Mouse (Mus musculus): Measurements from ENCODE around the gene Pbxip1. TPM values are rescaled to one million over a fixed set of nuclear protein-coding genes. Genes with fewer than 3 reads are reported as not detected.

Gene Pbxip1
- total RNA-seq (2021), result 10 to 100 TPM; 40.0 to 46.4 TPM

DNA sequence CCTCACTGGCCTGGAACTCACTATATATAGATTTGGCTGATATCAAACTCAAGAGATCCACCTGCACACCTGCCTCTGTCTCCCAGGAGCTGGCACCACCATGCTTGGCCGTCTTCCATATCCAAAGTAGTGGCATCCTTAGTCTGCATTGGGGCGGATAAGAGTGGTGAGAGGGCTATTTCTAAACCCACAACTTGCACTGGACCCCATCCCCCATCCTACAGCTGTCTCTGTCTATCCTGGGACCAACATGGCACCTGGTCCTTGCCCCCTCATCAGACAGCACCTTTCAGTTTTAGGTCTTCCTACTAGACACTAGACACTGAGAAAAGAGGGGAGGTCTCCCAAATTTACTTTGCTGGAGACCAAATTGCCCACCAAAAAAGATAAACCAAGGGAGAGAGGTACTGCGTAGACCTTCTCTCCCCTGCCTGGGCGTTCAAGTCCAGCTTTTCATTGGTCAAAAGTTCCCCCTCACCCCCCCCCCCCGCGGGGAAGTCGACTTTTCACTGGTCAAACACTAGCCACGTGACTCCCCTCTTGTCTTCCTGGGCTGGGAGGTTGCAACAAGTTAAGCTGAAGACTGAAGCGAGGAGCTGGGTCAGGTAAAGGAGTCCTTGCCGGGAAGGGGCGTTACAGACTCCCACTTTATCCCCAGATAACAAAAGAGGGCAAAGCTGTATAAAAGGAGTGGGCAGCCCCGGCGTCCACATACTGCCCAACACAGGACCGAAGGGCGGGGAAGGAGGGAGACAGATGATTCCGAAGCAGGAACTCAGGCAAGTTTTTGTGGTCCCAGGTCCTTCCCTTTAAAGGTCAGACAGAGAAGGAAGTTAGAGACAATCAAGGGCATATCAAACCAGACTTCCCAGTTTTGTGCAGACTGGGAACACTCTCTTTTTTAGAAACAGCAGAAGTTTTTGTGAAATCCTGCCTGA is at the start of gene Pbxip1:
Gene Pbxip1, plus strand, starts transcription at position 531 of the 938 bp plus-strand sequence.
- DNase-seq (ENCODE audit: extremely low spot score in 1 of 2, low spot score in 1 of 2), result no peak

DNA sequence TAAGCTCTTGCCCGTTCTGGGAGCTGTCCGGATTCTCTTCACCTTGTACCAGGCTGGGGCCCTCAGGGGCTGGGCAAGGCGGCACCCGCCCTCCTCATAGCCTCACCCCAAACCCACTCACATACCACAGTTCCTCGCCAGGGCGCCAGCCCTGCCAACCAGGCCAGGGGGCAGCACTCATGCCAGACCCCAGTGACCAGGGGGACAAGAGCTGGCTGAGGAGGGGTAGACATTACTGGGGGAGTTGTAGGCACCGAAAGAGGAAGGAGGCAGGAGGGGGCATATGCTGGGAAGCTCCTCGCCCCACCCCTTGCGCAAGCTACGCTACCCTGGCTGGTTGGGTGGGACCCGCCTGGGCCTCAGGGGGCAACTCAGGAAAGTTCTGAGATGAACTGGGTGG is 48.9 kb upstream of the Pbxip1 start:
- DNase-seq (ENCODE audit: extremely low spot score in 1 of 2, low spot score in 1 of 2), result no peak

DNA sequence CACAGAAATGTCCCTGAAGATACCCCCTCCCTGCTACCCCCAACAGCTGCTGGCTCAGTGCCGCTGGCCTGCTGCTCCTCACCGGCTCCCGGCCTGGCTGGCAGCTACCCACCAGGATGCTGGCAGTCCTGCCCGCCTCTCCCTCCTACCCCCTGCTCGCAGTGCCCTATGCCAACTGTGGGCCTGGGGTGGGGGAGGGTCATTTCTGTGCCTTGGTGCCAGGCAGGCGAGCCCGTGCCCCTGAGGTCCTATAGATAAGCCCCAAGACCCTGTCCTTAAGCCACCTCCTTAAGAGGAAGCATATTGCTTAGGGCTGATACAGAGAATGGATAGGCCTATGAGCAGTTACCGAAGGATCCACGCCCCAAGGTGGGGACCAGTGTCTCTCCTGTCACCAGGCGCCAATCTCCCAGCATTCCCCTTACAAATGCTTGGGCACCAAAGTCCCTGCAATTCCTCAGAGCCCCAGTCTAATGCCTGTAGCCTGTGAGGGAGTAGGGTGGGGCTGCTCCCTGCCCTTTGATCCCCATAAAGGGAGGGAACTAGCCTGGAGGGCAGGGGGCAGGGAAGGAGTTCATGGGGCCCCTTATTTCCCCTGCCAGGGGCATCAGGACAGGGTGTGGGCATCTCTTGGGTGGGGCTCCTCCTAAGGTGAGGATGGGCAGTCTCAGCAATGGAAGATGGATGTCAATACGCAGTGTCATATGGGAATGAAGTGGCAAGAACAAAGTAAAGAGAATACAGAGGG is 48.2 kb upstream of the Pbxip1 start:
- peak in 1 of 2 experiments; percentile 41 for DNase-seq (ENCODE audit: extremely low spot score in 1 of 2, low spot score in 1 of 2)

DNA sequence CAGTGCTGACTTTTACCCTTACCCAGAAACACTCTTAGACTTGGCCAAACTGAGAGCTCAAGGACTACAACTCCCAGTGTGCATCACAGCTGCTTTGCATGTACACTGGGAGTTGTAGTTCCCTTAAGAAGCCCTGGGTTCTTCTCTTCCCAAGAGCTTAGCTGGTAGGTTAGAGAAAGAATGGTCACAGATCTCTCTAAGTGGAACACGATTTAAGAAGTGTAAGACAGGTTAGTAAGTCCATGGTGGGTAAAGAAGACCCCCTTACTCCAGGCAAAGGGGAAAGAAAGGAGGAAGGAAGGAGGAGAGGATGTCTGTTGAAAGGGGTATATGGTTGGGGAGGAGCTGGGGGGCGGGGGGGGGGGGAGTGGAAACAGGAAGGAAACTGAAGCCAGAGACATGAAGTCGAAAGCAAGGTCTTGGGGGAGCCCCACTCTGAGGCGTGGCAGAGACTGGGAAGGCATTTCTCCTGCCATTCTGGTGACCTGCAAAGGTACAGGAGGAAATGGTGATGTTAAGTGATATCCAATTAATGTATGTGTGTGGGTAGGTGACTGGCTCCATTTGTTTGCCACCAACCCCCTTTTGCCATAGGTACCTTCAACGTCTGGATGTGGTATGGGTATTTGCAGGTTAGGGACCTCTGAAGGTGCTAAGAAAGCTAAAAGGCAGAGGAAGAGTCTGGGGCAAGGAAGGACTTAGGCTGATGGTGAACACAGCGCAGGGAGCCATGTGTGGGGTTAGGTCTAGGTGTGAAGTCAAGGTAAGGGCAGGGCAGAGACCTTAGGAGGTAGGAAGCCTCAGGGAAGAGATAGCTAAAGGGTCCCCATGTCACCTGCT is 47.4 kb upstream of the Pbxip1 start:
- DNase-seq (ENCODE audit: extremely low spot score in 1 of 2, low spot score in 1 of 2), result no peak

DNA sequence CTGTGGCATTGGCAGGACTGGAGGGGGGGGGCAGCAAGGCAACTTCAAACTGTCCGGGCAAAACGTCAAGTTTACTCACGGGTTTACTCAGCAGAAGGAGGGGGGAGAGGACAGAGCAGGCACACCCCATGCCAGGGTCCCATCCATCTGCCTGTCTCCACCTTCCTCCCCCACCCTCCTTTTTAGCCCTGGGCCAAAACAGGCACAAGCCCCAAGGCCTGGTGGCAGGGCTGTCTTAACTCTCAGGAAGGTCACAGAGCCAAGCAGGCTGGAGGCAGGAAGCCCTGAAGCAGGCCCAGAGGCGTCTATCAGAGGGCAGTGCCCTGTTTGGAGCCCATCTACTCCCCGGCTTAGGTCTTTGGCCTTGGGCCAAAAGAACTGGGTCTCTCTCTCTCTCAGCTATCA is 46.4 kb upstream of the Pbxip1 start:
- DNase-seq (ENCODE audit: extremely low spot score in 1 of 2, low spot score in 1 of 2), result no peak

DNA sequence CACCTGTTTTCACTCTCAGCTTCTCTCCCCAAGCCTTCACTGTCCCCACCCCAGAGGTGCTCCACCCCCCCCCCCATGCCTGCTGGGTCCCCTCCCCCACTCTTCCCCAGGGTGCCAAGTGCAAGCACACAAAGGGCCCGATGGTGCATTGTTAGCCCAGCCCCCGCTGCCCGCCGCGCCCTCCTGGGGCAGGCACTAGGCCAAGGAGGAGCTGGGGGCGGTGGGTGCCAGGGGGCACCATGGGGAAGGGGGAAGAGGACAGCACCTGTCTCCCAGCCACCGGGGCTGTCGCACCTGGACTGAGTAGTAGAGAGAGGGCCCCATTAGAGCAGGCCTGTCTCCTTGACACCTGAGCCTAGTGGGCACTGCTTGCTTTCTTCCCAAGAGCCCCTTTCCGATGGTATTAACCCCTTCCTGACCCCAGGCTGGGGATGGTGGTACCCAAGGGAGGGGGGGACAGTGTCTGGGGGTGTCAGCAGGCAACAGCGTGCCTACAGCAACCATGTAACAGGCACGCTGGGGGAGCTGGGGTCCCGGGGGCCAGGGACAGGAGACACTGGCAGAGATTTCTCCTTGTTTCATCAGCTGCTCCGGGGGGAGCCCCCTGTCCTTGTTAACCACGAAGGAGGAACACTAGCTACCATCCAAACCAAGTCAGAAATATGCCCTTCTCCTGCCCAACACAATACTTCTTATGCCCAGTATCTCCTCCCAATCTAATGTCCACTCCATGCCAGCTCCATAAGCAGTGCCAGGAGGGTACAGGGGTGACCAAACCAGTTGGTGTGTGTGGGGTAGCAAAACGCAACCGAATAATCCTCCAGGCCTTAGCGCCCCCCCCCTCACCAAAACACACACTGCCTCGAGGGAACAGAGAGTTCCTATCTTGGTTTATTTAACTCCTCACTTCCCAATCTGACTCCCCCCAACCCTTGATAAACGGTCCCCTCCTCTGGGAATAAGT is 45.5 kb upstream of the Pbxip1 start:
- DNase-seq (ENCODE audit: extremely low spot score in 1 of 2, low spot score in 1 of 2), result no peak

DNA sequence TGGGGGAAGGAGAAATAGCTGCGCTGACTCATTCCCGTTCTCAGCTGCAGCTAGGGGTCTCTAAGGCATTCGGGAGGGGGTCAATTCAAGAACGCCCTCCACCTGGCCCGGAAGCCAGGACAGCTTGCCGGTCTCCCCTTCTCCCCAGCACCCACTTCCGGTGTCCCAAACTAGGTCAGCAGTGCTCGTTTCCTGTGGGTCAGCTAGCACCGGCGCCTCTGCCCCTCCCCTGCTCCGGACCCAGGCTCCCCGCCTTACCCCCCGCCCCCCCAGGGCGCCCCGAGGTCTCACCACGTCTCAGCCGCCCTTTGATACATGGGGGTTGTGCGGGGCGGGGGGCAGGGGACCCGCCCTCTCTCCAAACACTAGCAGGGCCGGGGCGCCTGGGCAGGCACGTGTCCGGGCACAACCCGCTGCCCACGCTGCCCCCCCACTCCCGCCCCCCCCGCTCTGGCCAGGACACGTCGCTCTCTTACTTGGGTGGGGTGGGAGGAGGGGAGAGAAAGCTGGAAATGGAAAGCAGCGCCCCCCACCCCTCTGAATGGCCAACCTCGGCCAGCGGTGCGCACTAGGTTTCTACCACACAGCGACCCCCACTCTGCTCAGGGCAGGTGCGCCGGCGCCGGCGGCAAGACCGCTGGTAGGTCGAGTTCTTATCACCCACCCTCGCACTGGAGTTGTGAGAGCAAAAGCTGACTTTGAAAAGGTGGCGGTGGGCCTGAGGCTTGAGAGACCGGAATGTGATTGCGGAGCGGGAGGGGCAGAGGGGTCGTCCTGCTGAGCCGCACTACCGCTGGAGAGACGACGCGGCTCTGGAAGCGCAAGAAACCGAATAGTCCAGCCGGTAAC is 44.6 kb upstream of the Pbxip1 start:
- DNase-seq (ENCODE audit: extremely low spot score in 1 of 2, low spot score in 1 of 2), result no peak

DNA sequence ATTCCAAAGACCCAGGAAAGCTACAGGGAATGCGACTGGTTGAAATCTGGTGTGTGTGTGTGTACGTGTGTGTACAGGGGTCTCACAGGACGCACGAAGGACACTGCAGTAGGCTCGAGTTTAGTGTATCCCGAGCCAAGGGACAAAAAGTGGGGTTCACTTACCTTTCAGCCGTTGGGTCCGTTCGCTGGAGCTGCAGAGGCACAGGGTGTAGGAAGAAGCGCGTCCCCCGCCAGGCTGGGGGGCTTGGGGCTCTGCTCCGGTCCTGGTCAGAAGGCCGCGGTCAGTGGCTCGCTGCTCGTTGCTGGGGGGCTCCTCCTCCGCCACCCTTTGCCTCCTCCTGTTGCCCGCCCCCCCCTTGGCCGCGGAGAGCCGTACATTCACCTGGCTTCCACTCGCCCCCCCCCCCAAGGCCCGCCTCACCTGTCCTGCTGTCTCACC is 43.6 kb upstream of the Pbxip1 start:
- no peak for DNase-seq (ENCODE audit: extremely low spot score in 1 of 2, low spot score in 1 of 2)

DNA sequence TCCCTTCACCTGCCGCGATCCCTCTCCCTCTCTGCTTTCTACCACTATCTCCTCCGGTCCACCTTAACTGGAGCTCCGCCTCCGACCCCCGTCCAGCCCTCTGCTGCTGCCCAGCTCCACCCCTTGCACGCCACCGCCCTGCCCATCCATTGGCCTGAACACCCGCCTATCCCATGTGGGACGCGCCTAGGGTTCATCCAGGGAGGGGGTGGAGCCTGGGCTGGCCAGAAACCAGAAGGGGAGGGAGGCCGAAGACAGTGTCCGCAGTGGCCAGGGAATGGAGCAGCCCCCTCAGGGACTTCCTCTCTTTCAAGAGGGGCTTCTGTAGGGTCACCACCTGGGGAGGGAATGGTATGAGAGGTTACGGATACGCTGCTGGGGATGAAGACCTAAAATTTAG is 42.9 kb upstream of the Pbxip1 start:
- peak; percentile 73 to 85 for DNase-seq (ENCODE audit: extremely low spot score in 1 of 2, low spot score in 1 of 2)

DNA sequence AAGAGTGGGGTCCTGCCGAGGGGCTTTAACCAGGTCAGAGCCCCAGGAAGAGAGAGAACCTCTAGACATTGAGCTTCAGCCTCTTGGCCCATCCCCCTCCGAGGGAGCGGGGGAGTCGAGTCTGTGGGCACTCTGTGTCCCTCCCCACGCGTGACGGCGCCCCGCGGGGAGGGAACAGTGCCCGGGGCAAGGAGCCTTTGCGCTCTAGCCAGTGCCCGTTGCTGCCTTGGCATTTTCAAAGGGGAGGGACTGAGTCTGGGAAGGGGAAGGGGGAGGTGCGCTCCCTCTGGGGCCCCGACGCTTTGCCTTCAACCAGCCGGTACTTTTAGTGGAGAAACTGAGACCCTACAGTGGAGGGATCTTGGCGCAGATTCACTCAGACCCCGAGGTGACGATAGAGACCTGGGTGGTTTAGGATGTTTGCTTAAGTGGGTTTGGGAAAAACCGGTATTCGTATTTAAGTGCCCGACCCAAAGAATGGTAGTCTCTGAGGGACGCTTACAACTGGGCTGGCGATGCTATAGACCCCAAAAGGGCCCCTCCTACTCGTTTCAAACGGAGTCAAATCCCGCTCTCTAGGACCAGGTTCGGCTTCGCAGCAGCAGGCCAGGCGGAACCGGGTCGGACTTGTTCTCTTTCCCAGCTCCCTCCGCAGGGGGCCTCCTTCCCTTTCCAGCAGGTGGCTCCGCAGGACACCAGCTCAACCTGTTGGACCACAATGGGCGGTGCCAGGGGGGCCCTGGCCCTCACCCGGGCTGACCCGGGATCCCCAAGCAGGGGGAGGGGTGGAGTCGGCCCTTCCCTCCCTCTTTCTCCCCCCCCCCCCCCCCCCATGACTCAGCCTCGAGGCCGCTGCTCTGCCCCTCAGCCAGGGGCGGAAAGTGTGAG is 42.3 kb upstream of the Pbxip1 start, which contains the start of gene Zbtb7b:
Gene Zbtb7b, minus strand, starts transcription at position 771 of the 888 bp plus-strand sequence.
- peak in 1 of 2 experiments; percentile 41 for DNase-seq (ENCODE audit: extremely low spot score in 1 of 2, low spot score in 1 of 2)

DNA sequence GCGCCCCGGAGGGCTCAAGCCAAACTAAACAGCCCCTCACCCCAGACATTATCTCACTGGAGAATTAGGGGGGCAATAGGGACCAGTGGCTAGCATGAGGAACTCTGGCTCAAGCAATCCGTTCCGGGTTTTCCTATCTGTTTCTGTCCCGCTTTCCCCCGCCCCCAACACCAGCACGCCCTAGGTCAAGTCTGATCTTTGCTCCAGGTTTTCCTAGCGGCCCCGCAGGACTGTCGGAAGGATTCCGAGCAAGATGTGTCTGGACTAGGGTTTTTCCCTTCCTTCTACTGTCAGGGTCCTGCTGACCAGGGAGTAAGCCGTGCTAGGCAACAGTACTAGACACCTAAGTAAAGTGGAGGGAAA is 41.6 kb upstream of the Pbxip1 start:
- DNase-seq (ENCODE audit: extremely low spot score in 1 of 2, low spot score in 1 of 2), result peak in 1 of 2 experiments; percentile 48

DNA sequence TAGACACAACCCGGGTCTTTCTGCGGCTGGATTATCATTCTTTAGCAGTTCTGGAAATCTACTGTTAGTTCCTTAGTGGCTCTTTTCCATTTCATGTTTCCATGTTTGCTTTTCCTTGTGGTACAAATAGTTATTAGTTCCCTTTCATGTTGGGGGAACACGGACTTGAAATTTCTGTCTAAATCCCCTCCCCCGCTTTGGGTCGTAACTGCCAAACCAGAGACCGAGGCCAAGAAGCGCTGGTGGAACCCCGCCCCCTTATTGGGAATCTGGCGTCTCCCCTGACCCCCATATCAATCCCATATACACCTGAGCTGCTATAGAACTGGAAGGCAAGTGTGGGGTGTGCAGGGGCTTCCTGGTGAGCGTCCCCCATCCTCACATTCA is 41.1 kb upstream of the Pbxip1 start:
- DNase-seq (ENCODE audit: extremely low spot score in 1 of 2, low spot score in 1 of 2), result no peak

DNA sequence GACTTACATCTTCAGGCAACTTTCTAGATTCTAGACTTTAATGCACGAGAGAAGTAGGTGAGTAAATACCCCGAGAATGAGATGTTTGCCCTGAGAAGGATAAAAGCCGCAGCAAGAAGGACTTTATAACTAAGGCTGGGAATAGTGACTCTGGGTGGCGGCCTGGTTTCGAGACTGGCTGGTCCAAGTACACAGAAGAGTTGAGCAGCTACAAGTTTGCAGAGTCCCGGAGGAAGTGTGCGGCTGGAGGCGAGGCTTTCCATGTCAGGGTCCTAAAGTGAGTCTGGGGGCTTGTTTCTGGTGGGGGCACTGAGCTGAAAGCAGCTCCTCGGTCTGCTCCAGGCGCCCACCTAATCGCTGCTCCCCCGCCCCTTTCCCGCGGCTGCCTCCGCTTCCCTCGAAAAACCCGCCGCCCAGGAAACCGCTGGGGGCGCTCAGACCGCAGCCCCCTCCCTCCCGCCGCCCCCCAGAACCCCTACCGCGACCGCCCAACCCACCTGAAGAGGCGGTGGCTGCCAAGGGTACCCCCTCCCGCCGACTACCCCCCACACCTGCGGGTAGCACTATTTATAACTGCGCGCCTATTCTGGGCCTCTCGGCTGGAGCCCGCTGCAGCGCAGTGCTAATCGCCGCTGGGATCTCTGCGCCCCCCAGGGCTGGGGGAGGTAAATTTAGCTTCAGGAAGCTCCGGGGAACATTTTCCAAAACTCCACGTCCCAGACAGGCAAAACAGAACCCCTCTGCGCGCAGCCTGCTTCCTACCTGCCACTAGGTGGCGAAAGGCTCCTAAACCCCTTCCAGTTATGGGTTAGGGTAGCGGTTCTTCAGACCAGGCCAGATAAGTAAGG is 40.5 kb upstream of the Pbxip1 start:
- DNase-seq (ENCODE audit: extremely low spot score in 1 of 2, low spot score in 1 of 2), result peak in 1 of 2 experiments; percentile 53

DNA sequence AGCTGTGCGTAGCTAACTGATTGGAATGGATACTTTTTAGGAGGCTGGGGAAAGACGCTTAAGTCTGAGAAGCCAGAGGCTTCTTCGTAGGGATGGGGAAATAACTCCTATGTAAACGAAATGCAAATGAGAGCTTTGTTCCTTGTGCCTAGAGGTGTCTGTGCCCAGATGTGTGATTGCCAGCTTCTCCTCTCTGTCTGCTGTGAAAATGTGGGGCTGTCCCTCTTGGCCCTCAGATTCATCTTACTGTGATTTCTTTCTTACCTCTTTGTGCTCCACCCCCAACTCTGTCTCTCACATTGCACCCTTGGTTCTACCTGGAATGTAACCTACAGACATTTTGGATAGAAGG is 39.9 kb upstream of the Pbxip1 start:
- DNase-seq (ENCODE audit: extremely low spot score in 1 of 2, low spot score in 1 of 2), result no peak

DNA sequence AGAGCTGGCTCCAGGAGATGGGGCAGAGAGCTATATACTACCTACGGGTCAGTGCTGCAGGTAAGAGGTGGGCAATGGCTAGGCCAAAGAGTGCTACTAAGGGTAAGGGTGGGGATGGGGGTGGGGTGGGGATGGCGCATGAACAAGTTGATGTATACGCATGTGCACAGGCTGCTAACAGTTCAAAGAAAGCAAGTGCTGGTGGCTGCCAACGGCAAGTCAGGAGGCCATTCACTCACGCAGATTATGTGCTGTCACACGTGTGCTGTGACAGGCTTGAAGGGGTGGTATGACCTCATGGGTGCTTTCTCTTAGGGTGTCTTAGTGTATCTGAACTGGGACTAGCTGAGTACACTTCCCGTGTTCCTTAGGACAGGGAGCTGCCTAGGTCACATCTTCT is 35.2 kb upstream of the Pbxip1 start:
- no peak for DNase-seq (ENCODE audit: extremely low spot score in 1 of 2, low spot score in 1 of 2)

DNA sequence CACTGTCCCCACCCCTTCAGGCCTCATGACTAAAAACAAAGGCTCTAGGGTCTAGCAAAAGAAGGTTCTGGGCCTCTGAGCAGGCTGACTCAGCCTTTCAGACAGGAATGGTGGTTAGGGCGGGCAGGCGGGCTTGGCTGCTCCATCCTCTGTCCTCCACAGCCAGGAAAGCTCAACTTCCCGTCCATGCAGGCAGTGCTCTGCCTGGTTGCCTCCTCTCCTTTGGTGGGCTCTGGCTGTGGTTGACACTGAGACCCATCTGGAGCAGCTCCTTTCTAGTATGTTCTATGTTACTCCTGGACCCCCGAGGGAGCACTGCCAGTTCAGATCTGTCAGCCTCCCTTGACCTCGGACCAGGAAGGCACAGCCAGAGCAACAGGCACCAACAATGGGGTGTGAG is 33.8 kb upstream of the Pbxip1 start, which contains the start of gene Lenep:
Gene Lenep, minus strand, starts transcription at position 101 of the 400 bp plus-strand sequence.
- DNase-seq (ENCODE audit: extremely low spot score in 1 of 2, low spot score in 1 of 2), result no peak

DNA sequence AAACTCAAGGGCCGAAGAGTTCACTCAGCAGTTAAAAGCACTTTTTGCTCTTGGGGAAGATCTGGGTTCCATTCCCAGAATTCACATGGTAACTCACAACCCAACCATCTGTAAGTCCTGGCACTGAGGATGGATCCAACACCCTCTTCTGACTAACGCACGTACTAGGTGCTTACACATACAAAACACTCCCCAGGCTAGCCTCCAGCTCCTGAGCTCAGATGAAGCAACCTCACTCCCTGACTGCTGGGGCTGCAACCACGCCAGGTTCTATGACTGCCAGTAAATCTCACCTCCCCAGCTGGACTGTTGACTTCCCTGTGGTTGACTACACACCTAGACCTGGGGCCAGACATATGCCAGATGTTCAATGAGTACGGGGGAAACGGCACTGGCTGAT is 29.6 kb upstream of the Pbxip1 start:
- DNase-seq (ENCODE audit: extremely low spot score in 1 of 2, low spot score in 1 of 2), result no peak
